Mouse (Mus musculus) small intestine, adult 2 months (tissue): ENCODE results near the gene Lrrfip1.

Experiments
- CTCF ChIP-seq: fragments of 200-500 bp; IDR thresholded peaks from 2 replicates; pipeline ENCODE4 v1.5.1; 2012; ENCODE audit warnings: low read depth, mild to moderate bottlenecking, control low read depth, inconsistent platforms, low read length, moderate library complexity, mixed read lengths; ENCODE audit not compliant: insufficient replicate concordance, insufficient read length; ENCODE audit errors: extremely low read depth
- POLR2A ChIP-seq: fragments of 200-500 bp; IDR thresholded peaks from 2 replicates; pipeline ENCODE4 v1.6.1; 2012; ENCODE audit warnings: low read depth, mild to moderate bottlenecking, control low read depth, inconsistent platforms, low read length, moderate library complexity

DNA sequence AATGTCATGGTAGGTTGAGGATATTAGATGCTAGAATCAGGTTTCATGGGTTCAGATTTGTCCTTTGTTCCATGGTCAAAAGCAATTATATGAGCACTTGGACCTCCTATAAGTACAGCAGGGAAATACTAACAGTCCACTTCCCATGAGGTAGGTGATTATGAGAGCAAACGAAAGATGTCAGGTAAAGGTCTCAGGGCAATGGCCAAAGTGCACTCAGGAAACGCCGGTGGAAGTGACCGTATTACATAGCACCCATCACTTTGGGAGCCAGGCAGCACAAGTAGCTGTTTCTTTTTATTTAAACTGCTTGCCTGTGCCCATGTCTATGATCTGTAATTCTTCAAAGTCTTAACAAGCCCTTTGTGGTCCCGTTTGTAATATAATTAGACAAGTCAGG lies 7.5 kb downstream of the Lrrfip1 start:
- TF ChIP-seq CTCF, result no peak
- no peak for TF ChIP-seq POLR2A
